Comparison of ENCODE assay signal across 33 mouse cellular contexts in genomic region chr16:68951508-68952236, GRCm38 (mm10).
"Had no signal": no experiment of that assay in that cellular context is flagged by ENCODE, and none has a peak within 500 bp of the region (broad histone marks: within the 10 kb centered on the region; RNA-seq: fewer than 3 reads in every experiment).

No protein-coding gene starts in this region.

- ATAC-seq: hindbrain, embryonic 16.5 days; hindbrain, postnatal 0 days; inflammation-experienced regulatory T-cells, adult 6 months had no signal

- H3K4me3 ChIP-seq: heart, embryonic 10.5 days; heart, embryonic 12.5 days; heart, embryonic 13.5 days; heart, embryonic 15.5 days; hindbrain, embryonic 10.5 days; hindbrain, embryonic 12.5 days; hindbrain, embryonic 13.5 days; hindbrain, embryonic 15.5 days; kidney, embryonic 15.5 days; layer of hippocampus, adult 2 months; left cerebral cortex, adult 2 months had no signal

- H3K4me1 ChIP-seq: heart, embryonic 10.5 days; heart, embryonic 12.5 days; heart, embryonic 13.5 days; heart, embryonic 15.5 days; hindbrain, embryonic 10.5 days; hindbrain, embryonic 12.5 days; hindbrain, embryonic 13.5 days; hindbrain, embryonic 15.5 days; kidney, embryonic 15.5 days had no signal

- H3K27ac ChIP-seq: heart, embryonic 10.5 days; heart, embryonic 13.5 days; heart, embryonic 15.5 days; hindbrain, embryonic 10.5 days; hindbrain, embryonic 12.5 days; hindbrain, embryonic 13.5 days; hindbrain, embryonic 14.5 days; hindbrain, embryonic 15.5 days; hindbrain, postnatal 0 days; kidney, embryonic 15.5 days; kidney, postnatal 0 days; layer of hippocampus, adult 2 months; left cerebral cortex, adult 2 months had no signal

- H3K9ac ChIP-seq: heart, embryonic 12.5 days; heart, embryonic 13.5 days; heart, embryonic 15.5 days; hindbrain, embryonic 12.5 days; hindbrain, embryonic 13.5 days; hindbrain, embryonic 14.5 days; hindbrain, embryonic 15.5 days; kidney, embryonic 15.5 days had no signal

- H3K4me2 ChIP-seq: heart, embryonic 11.5 days; heart, embryonic 12.5 days; heart, embryonic 13.5 days; heart, embryonic 15.5 days; hindbrain, embryonic 12.5 days; hindbrain, embryonic 13.5 days; hindbrain, embryonic 14.5 days; hindbrain, embryonic 15.5 days; kidney, embryonic 15.5 days had no signal

- H3K27me3 ChIP-seq: heart, embryonic 12.5 days; heart, embryonic 13.5 days; heart, embryonic 15.5 days; hindbrain, embryonic 12.5 days; hindbrain, embryonic 13.5 days; hindbrain, embryonic 15.5 days; kidney, embryonic 15.5 days had no signal

- H3K36me3 ChIP-seq: heart, embryonic 10.5 days; heart, embryonic 12.5 days; heart, embryonic 13.5 days; heart, embryonic 15.5 days; hindbrain, embryonic 10.5 days; hindbrain, embryonic 12.5 days; hindbrain, embryonic 13.5 days; hindbrain, embryonic 15.5 days; kidney, embryonic 15.5 days had no signal

- H3K9me3 ChIP-seq: heart, embryonic 10.5 days; heart, embryonic 12.5 days; heart, embryonic 13.5 days; heart, embryonic 15.5 days; hindbrain, embryonic 10.5 days; hindbrain, embryonic 12.5 days; hindbrain, embryonic 13.5 days; hindbrain, embryonic 15.5 days; kidney, embryonic 15.5 days had no signal

- DNase-seq: heart, postnatal 10 days; heart, postnatal 14 days; heart, postnatal 36 days; heart, postnatal 4 days; kidney, adult 11 months; kidney, adult 18-20 months; kidney, adult 2 months; kidney, adult 8-10 months; kidney, adult 9 months; kidney, postnatal 10 days; kidney, postnatal 14 days; kidney, postnatal 25 days; kidney, postnatal 36 days; kidney, postnatal 4 days; layer of hippocampus, adult 9-11 months; layer of hippocampus, postnatal 36 days had no signal
